Mouse (Mus musculus) embryonic fibroblast, embryonic 13.5 days (primary cell): ENCODE data around the gene Mtch2. TPM values are rescaled to one million over a fixed set of nuclear protein-coding genes. Genes with fewer than 3 reads are reported as not detected.
A peak's percentile ranks its signal among the peaks of the same experiment; 100 is the strongest.

Experiments
- H3K27ac ChIP-seq: 2 replicates; pipeline ENCODE4 v1.5.1; 2012; ENCODE audit warnings: low read length, control low read depth, inconsistent platforms; ENCODE audit not compliant: insufficient read depth
- H3K4me1 ChIP-seq: 2 replicates; pipeline ENCODE4 v1.6.1; 2011; ENCODE audit warnings: low read length; ENCODE audit not compliant: control insufficient read depth, insufficient read depth
- H3K4me3 ChIP-seq: 2 replicates; pipeline ENCODE4 v1.5.1; 2011; ENCODE audit warnings: mild to moderate bottlenecking, control low read depth, low read length; ENCODE audit not compliant: insufficient read depth
- CTCF ChIP-seq: IDR thresholded peaks from 2 replicates; pipeline ENCODE4 v1.5.1; 2011; ENCODE audit warnings: mild to moderate bottlenecking, control low read depth, low read length, moderate library complexity, borderline replicate concordance; ENCODE audit not compliant: insufficient read depth
- POLR2A ChIP-seq: IDR thresholded peaks from 2 replicates; pipeline ENCODE4 v1.6.1; 2011; ENCODE audit warnings: low read depth, mild to moderate bottlenecking, control low read depth, low read length, moderate library complexity
- polyA plus RNA-seq: library from polyadenylated mRNA; stranded (reverse); fragments of >200 nt; gene quantifications from 2 replicates; pipeline ENCODE4 v1.2.4, GENCODE M21; 2011; ENCODE audit warnings: low read depth; ENCODE audit not compliant: missing spikeins, insufficient read length

Gene Mtch2
- polyA plus RNA-seq, 1 experiment: 266 TPM

DNA sequence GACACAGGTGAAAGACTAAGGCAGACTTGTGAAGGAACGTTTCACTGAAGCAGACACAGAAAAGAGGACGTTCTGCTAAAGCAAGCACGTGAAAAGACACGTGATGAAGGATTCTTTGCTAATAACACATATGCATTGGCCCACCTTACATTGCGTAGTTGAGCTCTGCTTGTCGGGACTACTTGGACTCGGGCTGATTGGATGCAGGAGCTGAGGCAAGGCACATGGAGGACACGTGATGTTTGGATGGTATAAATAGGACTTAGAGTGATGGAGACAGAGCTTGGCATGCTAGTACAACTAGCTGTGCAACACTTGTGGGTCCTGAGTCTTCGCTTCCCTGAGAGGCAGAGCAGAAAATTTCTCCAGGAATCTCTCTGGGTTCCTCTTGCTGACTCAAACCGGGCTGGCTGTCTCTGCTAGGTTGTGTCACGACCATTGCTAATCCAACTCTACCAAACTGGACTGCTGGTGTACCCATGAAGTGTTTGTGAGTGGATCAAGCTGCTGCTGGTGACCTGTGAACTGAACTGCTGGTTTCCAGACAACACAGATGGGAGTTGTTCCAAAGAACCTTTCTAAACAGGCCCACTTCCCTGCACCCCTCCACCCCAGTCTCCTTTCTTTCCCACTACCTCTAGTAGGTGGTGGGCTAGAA is 21.3 kb upstream of the Mtch2 start:
- Histone ChIP-seq H3K4me3 (no peak overlapping the region), H3K27ac (no peak overlapping the region), H3K4me1 (no peaks in the 10 kb centered on the region)
- TF ChIP-seq POLR2A (no peak), CTCF (no peak)

DNA sequence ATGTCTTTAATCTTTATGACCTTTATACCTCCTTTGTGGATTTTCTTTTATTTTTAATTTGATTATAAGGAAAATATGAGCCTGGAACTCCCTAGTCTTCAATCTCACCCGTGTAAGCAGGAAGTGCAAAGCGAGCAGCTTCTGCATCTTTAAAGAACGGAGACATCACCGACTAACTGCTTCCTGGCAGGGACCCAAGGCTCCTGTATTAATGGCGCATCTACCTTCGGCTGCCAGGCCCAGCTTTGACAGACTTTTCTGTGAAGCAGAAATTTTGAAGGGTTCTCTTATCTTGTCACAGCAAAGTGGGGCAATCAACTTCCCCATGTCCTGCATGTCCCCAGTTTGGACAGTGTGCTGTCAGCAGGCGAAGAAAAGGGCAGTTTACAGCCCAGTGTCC is 18.2 kb upstream of the Mtch2 start:
- no peak overlapping the region for H3K4me3 ChIP-seq
- TF ChIP-seq POLR2A (no peak), CTCF (no peak)
- H3K27ac ChIP-seq: no peak overlapping the region

DNA sequence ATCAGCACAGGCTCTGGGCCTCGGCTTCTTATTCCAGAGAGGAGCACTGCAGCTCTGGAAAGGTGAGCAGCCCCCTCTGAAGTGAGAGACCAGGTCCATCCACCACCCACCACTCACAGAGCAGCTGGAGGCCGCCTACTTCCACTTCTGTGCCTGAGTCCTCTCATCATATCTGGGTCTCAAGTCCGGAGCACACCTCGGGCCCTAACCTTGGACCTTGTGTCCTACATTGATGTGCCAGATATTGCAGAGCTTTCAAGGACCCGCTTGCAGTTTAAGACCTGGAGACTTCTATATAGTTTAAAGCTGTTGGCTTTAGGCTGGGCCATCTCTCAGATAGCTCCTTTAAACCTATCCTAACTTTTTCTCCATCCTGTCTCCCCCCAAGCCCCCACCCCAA is 13.5 kb upstream of the Mtch2 start:
- no peak overlapping the region for H3K27ac ChIP-seq
- no peaks in the 10 kb centered on the region for H3K4me1 ChIP-seq
- no peak for TF ChIP-seq CTCF
- no peak for TF ChIP-seq POLR2A
- no peak overlapping the region for H3K4me3 ChIP-seq

More for the DNA sequence above, 18.2 kb upstream of the Mtch2 start:
- H3K4me1 ChIP-seq: no peaks in the 10 kb centered on the region

DNA sequence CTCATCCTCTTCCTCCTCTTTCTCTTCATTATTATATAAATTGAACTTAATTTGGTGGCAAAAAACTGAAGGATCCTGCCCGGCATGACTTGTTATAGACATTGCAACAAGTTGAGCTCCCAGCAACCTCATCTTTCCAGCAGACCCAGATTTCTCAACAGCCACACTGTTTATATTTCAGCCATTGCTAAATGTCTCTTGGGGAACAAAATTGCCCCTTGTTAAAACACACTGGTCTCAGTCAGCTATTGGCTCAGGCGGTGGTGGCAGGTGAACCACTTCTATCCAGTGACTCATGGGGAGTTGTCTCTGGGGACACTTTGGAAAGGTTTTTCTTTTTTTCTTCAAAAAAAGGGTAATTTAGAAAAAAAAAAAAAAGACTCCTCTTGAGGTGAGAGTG is 8.3 kb upstream of the Mtch2 start:
- Histone ChIP-seq H3K27ac (no peak overlapping the region), H3K4me3 (no peak overlapping the region), H3K4me1 (no peaks in the 10 kb centered on the region)
- TF ChIP-seq POLR2A (no peak), CTCF (no peak)

DNA sequence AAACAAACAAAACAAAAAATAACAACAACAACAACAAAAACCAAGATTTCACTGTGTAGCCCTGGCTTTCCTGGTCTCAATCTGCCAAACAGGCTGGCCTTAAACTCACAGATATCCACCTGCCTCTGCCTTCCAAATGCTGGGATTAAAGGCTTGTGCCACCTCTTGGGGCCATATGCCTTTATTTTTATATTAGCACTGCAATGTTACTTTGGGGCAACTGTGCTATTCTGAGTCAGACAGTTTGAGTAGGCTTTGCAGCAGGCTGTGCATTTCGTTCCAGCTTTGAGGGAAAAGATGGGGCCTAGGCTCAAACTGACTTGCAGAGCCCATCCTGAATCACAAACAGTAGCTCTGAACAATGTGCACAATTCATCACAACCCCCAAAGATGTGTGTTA is 3.3 kb upstream of the Mtch2 start:
- Histone ChIP-seq H3K4me1 (no peaks in the 10 kb centered on the region), H3K4me3 (no peak overlapping the region), H3K27ac (no peak overlapping the region)
- TF ChIP-seq CTCF (no peak), POLR2A (no peak)

DNA sequence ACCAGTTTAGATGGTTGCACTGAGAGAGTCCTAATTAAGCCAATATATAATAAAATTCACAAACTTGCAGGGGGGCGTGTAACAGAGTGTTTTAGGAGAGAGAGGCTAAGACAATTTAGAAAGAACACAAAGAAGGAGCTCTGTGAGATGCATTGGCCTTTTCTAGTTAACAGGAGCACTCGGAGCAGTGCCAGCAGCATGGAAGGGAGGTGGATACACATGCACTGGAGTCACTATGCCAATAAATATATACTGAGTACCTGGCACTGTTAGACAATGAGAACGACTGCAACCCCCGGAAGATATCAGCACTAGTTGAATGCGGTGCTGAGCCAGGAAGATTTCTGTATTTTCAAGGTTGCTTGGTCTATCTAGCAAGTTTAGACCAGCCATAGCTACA is 2.7 kb upstream of the Mtch2 start:
- TF ChIP-seq POLR2A (no peak), CTCF (no peak)
- Histone ChIP-seq H3K4me1 (no peaks in the 10 kb centered on the region), H3K27ac (no peak overlapping the region), H3K4me3 (no peak overlapping the region)

DNA sequence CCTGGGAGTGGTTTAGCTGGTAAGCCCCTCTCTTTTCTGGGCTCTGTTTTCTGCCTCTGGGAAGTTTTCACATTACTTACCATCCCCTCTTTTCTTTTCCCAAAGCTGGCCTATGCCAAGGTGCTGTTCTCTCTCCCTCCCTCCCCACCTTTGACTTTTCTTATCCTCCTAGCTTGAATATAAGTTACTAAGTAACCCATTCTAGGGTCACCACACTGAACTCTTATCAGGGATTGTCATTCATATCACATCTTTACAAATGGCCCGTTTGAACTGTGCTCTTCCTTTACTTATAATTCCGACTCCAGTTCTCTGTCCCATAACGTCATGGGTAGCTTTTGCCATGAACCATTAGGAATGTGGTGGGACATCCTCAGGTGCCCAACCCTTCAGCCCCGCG is 1.7 kb upstream of the Mtch2 start:
- no peak overlapping the region for H3K27ac ChIP-seq
- TF ChIP-seq POLR2A (no peak), CTCF (no peak)
- H3K4me3 ChIP-seq: no peak overlapping the region

DNA sequence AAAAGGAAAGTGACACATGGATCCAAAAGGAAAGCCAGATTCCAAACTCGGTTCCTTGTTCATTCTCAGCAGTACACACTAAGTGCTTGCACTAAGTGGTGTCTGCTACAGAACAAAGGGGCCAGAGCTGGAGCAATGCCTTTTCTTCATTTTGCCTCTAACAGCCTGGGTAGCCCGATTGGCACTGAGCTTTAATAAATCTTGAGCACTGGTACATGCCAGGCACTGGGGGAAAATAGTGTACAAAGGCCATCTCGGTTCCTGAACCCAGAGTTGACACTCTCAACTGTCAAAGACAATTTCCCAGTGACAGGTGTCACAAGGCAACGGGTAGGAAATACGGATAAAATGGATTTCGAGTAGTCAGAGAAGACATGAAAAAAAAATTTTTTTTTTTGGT is 784 bp upstream of the Mtch2 start:
- Histone ChIP-seq H3K27ac (no peak overlapping the region), H3K4me3 (no peak overlapping the region; the same call in 1 of the 2 replicates), H3K4me1 (no peaks in the 10 kb centered on the region)
- no peak for TF ChIP-seq CTCF

More for the DNA sequence above, 1.7 kb upstream of the Mtch2 start:
- no peaks in the 10 kb centered on the region for H3K4me1 ChIP-seq

DNA sequence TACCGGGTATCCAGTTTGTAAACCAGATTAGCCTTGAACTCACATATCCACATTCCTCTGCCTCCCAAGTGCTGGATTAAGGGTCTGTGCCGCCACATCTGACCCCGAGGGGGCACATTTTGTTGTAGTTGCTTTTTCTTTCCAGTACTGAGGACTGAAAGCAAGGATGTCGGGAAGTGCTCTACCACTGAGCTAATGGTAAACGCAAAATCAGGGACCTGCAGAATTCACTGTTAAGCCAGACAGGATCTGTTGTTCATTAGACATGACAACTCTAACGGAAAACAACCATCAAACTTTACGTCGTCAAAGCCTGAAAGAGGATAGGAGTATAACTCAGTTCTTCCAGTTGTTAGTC is 379 bp upstream of the Mtch2 start:
- Histone ChIP-seq H3K27ac (peak overlapping the region; percentile 61), H3K4me3 (peak overlapping the region; percentile 51), H3K4me1 (no peaks in the 10 kb centered on the region)
- TF ChIP-seq CTCF (no peak), POLR2A (no peak)

DNA sequence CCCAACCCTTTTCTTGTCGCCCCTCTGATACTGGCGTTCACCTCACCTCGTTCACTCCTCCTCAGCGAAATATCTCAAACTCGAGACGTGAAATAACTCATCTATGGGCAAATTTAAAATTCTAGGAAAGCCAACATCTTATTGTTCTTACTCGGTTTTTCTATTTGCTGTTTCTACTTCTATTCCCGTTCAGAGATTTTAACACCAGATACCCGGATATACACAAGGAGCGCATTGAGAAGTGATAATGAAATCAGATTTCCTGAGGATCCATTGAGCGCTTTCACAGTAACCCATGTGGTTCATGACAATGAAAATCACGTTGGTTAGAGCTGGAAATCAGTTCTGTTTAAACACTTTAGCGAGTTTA is 711 bp downstream of the Mtch2 start:
- Histone ChIP-seq H3K4me3 (peak overlapping the region; percentile 85), H3K4me1 (no peaks in the 10 kb centered on the region), H3K27ac (peak overlapping the region; percentile 60)
- no peak for TF ChIP-seq POLR2A
- no peak for TF ChIP-seq CTCF

DNA sequence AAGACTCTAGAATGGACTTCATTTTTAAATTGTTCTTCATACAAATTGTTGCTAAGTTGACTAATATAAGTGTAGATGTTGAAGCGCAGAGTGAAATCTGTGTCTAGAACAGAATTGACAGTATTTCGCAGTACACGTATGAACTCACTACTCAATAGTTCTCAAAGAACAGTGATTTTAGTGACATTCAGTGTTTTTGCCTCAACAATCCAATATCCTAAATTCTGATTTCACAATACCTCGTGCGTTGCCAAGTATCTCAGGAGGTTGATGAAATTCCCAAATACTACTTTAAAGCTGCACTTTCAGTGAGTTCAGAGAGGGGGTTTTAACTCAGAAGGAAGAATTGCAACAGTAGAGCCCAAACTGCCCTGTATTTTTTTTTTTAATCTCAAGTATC is 1.4 kb downstream of the Mtch2 start:
- Histone ChIP-seq H3K4me3 (peak overlapping the region; percentile 85), H3K27ac (no peak overlapping the region), H3K4me1 (no peaks in the 10 kb centered on the region)
- TF ChIP-seq POLR2A (no peak), CTCF (no peak)
